Mouse (Mus musculus): ENCODE data around the gene Abi3. TPM values are rescaled to one million over a fixed set of nuclear protein-coding genes. Genes with fewer than 3 reads are reported as not detected.

Abi3 gene
- total and polyA plus RNA-seq, 3 experiments = 24.4 to 74.5 (median 31.4) TPM

GRCm38 (mm10) chr11:95827464-95828085 is 14.7 kb downstream of the Abi3 start:
- no peak overlapping the region for H3K4me2 ChIP-seq (ENCODE audit: insufficient read depth, low read depth, poor library complexity, severe bottlenecking)
- dilution Hi-C loops (cut with MboI; ENCODE audit: extremely low pct_ligation_motif_present, extremely low pct_unique_long_range_greater_than_20kb, low sequenced_read_pairs) = no loop called here
- no peak for TF ChIP-seq MXI1 (IDR thresholded peaks at IDR 0.05; ENCODE audit: low read depth, low read length)
- TF ChIP-seq MAZ (IDR thresholded peaks at IDR 0.05; ENCODE audit: low read depth, low read length) = 0 out of 2 replicates have a peak, but pooled peaks have one; percentile 17
- TF ChIP-seq HCFC1 (IDR thresholded peaks at IDR 0.05; ENCODE audit: low read depth, low read length) = no peak
- TF ChIP-seq JUN (IDR thresholded peaks at IDR 0.05; ENCODE audit: insufficient read depth, low read depth, low read length) = no peak
- 0 out of 2 replicates have a peak, but pooled peaks have one; percentile 14 for TF ChIP-seq IRF4 (IDR thresholded peaks at IDR 0.05; ENCODE audit: low read depth, low read length)
- peak; percentile 38; the same call in 1 of the 2 replicates for TF ChIP-seq NELFE (IDR thresholded peaks at IDR 0.05; ENCODE audit: low read depth, low read length)
- TF ChIP-seq RAD21 (IDR thresholded peaks at IDR 0.05; ENCODE audit: low read depth, low read length) = peak; percentile 96
- peak; percentile 49 for TF ChIP-seq POLR2AphosphoS2 (IDR thresholded peaks at IDR 0.05; ENCODE audit: low read depth, low read length)
- 0 out of 2 replicates have a peak, but pooled peaks have one; percentile 11 for TF ChIP-seq MEF2A (IDR thresholded peaks at IDR 0.05; ENCODE audit: borderline replicate concordance, low read depth, low read length)
- peak; percentile 90 for TF ChIP-seq SMC3 (IDR thresholded peaks at IDR 0.05; ENCODE audit: low read depth, low read length)
- TF ChIP-seq ZNF384 (IDR thresholded peaks at IDR 0.05; ENCODE audit: low read depth, low read length) = peak; percentile 100
- peak; percentile 7; the same call in 1 of the 2 replicates for TF ChIP-seq BHLHE40 (IDR thresholded peaks at IDR 0.05; ENCODE audit: low read depth, low read length)
- no peak for TF ChIP-seq TCF12 (IDR thresholded peaks at IDR 0.05; ENCODE audit: low read depth, low read length)
- peak; percentile 82 to 98 for TF ChIP-seq CTCF (conservative IDR thresholded peaks at IDR 0.05 in 1 of 2, IDR thresholded peaks at IDR 0.05 in 1 of 2; ENCODE audit: low read depth in 2 of 2, low read length in 2 of 2)
- 0 out of 2 replicates have a peak, but pooled peaks have one; percentile 52 for TF ChIP-seq ZMIZ1 (IDR thresholded peaks at IDR 0.05; ENCODE audit: low read depth, low read length)
- TF ChIP-seq GABPA (IDR thresholded peaks at IDR 0.05; ENCODE audit: insufficient replicate concordance, low read depth, low read length) = no peak
- TF ChIP-seq MAX (IDR thresholded peaks at IDR 0.05; ENCODE audit: low read length) = 0 out of 2 replicates have a peak, but pooled peaks have one; percentile 13
- TF ChIP-seq ZC3H11A (IDR thresholded peaks at IDR 0.05; ENCODE audit: low read depth, low read length) = peak; percentile 84
- no peak for TF ChIP-seq ETS1 (conservative IDR thresholded peaks at IDR 0.05; ENCODE audit: low read depth, low read length)

GRCm38 (mm10) chr11:95827168-95827447 is 15.2 kb downstream of the Abi3 start:
- H3K4me3 ChIP-seq (replicated peaks in 1 of 3; ENCODE audit: low read depth in 2 of 3, low read length in 2 of 3, poor library complexity in 1 of 3) = no peak overlapping the region
- TF ChIP-seq ZMIZ1 (IDR thresholded peaks at IDR 0.05; ENCODE audit: low read depth, low read length) = no peak
- TF ChIP-seq JUN (IDR thresholded peaks at IDR 0.05; ENCODE audit: insufficient read depth, low read depth, low read length) = no peak
- no peak for TF ChIP-seq RAD21 (IDR thresholded peaks at IDR 0.05; ENCODE audit: low read depth, low read length)
- TF ChIP-seq ZNF384 (IDR thresholded peaks at IDR 0.05; ENCODE audit: low read depth, low read length) = no peak
- no peak for TF ChIP-seq HCFC1 (IDR thresholded peaks at IDR 0.05; ENCODE audit: low read depth, low read length)
- in situ Hi-C loops (cut with MboI; ENCODE audit: low pct_ligation_motif_present, low pct_unique_long_range_greater_than_20kb, low sequenced_read_pairs) = loop anchor here (10.0 kb wide), 1 partner anchor 118 kb away; no protein-coding TSS in a partner anchor

More at GRCm38 (mm10) chr11:95827464-95828085, 14.7 kb downstream of the Abi3 start:
- in situ Hi-C loops (cut with MboI; ENCODE audit: low pct_ligation_motif_present, low pct_unique_long_range_greater_than_20kb, low sequenced_read_pairs) = loop anchor here (10.0 kb wide), 1 partner anchor 117 kb away; no protein-coding TSS in a partner anchor
- Histone ChIP-seq H3K9me3 (replicated peaks; ENCODE audit: low read length) (peaks cover 21% of the 10 kb centered on the region), H3K79me2 (replicated peaks; ENCODE audit: control insufficient read depth, extremely low read depth, insufficient read depth, poor library complexity, severe bottlenecking) (no peaks in the 10 kb centered on the region), H3K36me3 (replicated peaks in 1 of 2; ENCODE audit: control insufficient read depth in 1 of 2, insufficient read depth in 1 of 2, low read length in 1 of 2) (peaks cover 23 to 37% of the 10 kb centered on the region in 2 experiments), H3K9ac (ENCODE audit: insufficient read depth, low read depth) (no peak overlapping the region), H3K27me3 (replicated peaks) (peaks cover 39% of the 10 kb centered on the region), H3K4me3 (replicated peaks in 1 of 3; ENCODE audit: low read depth in 2 of 3, low read length in 2 of 3, poor library complexity in 1 of 3) (no peak overlapping the region), H3K27ac (ENCODE audit: insufficient read depth, low read depth) (no peak overlapping the region), H3K4me1 (ENCODE audit: control insufficient read depth in 1 of 2, insufficient read depth in 2 of 2) (peaks cover 3 to 47% of the 10 kb centered on the region in 2 experiments)
- no peak for DNase-seq (ENCODE audit: extremely low read depth)

More at GRCm38 (mm10) chr11:95827168-95827447, 15.2 kb downstream of the Abi3 start:
- dilution Hi-C loops (cut with MboI; ENCODE audit: extremely low pct_ligation_motif_present, extremely low pct_unique_long_range_greater_than_20kb, low sequenced_read_pairs) = no loop called here
- Histone ChIP-seq H3K79me2 (replicated peaks; ENCODE audit: control insufficient read depth, extremely low read depth, insufficient read depth, poor library complexity, severe bottlenecking) (no peaks in the 10 kb centered on the region), H3K9me3 (replicated peaks; ENCODE audit: low read length) (peaks cover 21% of the 10 kb centered on the region), H3K27ac (ENCODE audit: insufficient read depth, low read depth) (no peak overlapping the region), H3K4me1 (ENCODE audit: control insufficient read depth in 1 of 2, insufficient read depth in 2 of 2) (peaks cover 0 to 42% of the 10 kb centered on the region in 2 experiments; a peak in 3 of 4 replicates), H3K36me3 (replicated peaks in 1 of 2; ENCODE audit: control insufficient read depth in 1 of 2, insufficient read depth in 1 of 2, low read length in 1 of 2) (peaks cover 18 to 32% of the 10 kb centered on the region in 2 experiments), H3K4me2 (ENCODE audit: insufficient read depth, low read depth, poor library complexity, severe bottlenecking) (no peak overlapping the region), H3K9ac (ENCODE audit: insufficient read depth, low read depth) (no peak overlapping the region), H3K27me3 (replicated peaks) (peaks cover 42% of the 10 kb centered on the region)
- no peak for DNase-seq (ENCODE audit: extremely low read depth)

Data from CH12.LX (cell line).